Mouse (Mus musculus) limb, embryonic 14.5 days (tissue): ENCODE measurements around the gene Pla2g2f. TPM values are rescaled to one million over a fixed set of nuclear protein-coding genes. Genes with fewer than 3 reads are reported as not detected.

Experiments
- ATAC-seq: fragments of 200-750 bp; cut with Nextera tagmentation; 2 replicates; pipeline ENCODE4 v1.8.0; 2017; ENCODE audit warnings: low read depth, moderate number of reproducible peaks, moderate TSS enrichment; ENCODE audit not compliant: low FRiP score
- DNase-seq: peaks from one replicate; pipeline ENCODE4 v3.0.0-alpha.2; 2015; ENCODE audit warnings: low spot score
- H3K27ac ChIP-seq: fragments of 300-500 bp; sonication (generic); replicated peaks from 2 replicates; pipeline ENCODE4 v1.5.1; 2014; ENCODE audit warnings: low read depth, mild to moderate bottlenecking, low read length, moderate library complexity, mixed read lengths
- H3K27me3 ChIP-seq: fragments of 300-500 bp; sonication (generic); 2 replicates; pipeline ENCODE4 v1.6.1; 2014; ENCODE audit warnings: low read length, mixed read lengths; ENCODE audit not compliant: control insufficient read depth, insufficient read depth
- H3K36me3 ChIP-seq: fragments of 300-500 bp; sonication (generic); 2 replicates; pipeline ENCODE4 v1.6.1; 2014; ENCODE audit warnings: mild to moderate bottlenecking, low read length, moderate library complexity, mixed read lengths; ENCODE audit not compliant: control insufficient read depth, insufficient read depth
- H3K4me1 ChIP-seq: fragments of 300-500 bp; sonication (generic); 2 replicates; pipeline ENCODE4 v1.6.1; 2014; ENCODE audit warnings: antibody characterized with exemption, low read length, mixed read lengths; ENCODE audit not compliant: control insufficient read depth, insufficient read depth
- H3K4me2 ChIP-seq: fragments of 300-500 bp; sonication (generic); replicated peaks from 2 replicates; pipeline ENCODE4 v1.6.1; 2014; ENCODE audit warnings: low read depth, mild to moderate bottlenecking, low read length, moderate library complexity; ENCODE audit not compliant: severe bottlenecking
- H3K4me3 ChIP-seq: fragments of 300-500 bp; sonication (generic); replicated peaks from 2 replicates; pipeline ENCODE4 v1.5.1; 2014; ENCODE audit warnings: low read length
- H3K9ac ChIP-seq: fragments of 300-500 bp; sonication (generic); 2 replicates; pipeline ENCODE4 v1.6.1; 2014; ENCODE audit warnings: mild to moderate bottlenecking, low read depth, low read length, moderate library complexity; ENCODE audit not compliant: severe bottlenecking
- H3K9me3 ChIP-seq: fragments of 300-500 bp; sonication (generic); 2 replicates; pipeline ENCODE4 v1.6.1; 2016; ENCODE audit warnings: low read length; ENCODE audit not compliant: control insufficient read depth
- POLR2A ChIP-seq: fragments of 200-500 bp; IDR thresholded peaks from 2 replicates; pipeline ENCODE4 v1.8.0; 2012; ENCODE audit warnings: inconsistent platforms, mild to moderate bottlenecking, moderate library complexity, borderline replicate concordance; ENCODE audit not compliant: insufficient read depth, insufficient read length; ENCODE audit errors: extremely low read depth
- WGBS: fragments of 180-500 bp; shearing (Covaris S2); extraction: QIAGEN DNeasy Blood & Tissue Kit; methylation state at CpG from one replicate; pipeline ENCODE4 v1.1.7; 2014; 5-methylcytosine and 5-hydroxymethylcytosine counted together
- polyA plus RNA-seq, 2 experiments: library from polyadenylated mRNA; depleted of rRNA in 1 of 2; stranded (reverse) in 1 of 2; unstranded in 1 of 2; fragments of >200 nt; fragmentation: Nextera tagmentation in 1 of 2; extraction: Ambion mirVana in 1 of 2; gene quantifications; 2 replicates each; pipeline versions ENCODE4 v1.2.1 to v1.2.3; 2012 to 2014

Pla2g2f gene
- polyA plus RNA-seq, 2 experiments: 11.9 to 15.7 TPM

DNA sequence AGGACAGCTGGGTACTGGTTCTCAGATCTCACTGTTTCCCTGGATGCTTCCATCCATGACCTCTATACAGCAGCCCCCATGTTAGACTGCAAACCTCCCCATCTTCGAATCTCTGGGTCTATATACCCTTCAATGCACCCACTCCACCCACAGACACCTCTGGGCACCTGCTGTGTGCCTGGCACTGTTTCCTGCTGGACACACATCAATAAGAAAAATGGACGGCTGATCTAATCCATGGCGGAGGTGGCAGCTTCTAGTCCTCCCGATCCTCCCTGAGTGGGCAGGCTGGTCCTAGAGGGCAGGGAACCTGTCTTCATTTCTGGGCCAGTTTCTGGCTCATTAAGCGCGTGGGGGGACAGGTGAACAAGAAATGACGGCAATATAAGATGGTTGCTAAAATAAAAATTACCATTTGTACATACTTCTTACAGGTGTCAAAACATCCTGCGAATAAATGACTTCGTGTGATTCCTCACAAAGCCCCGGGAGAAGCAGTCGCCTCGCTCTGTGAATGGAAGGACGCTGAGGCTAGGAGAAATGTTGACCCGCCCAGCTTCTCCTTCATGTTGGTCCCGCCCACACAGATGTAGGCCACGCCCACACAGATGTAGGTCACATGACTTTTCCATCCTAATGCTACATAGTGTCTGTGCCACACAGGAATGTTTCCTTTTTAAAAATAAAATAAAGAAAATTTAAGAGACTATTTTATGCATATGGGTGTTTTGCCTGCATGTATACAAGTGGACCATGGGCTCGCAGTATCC, 46.2 kb downstream of the Pla2g2f start:
- Histone ChIP-seq H3K4me2 (no peak overlapping the region), H3K27ac (no peak overlapping the region), H3K36me3 (no peaks in the 10 kb centered on the region), H3K27me3 (no peaks in the 10 kb centered on the region), H3K9me3 (no peaks in the 10 kb centered on the region), H3K9ac (no peak overlapping the region), H3K4me3 (no peak overlapping the region), H3K4me1 (no peaks in the 10 kb centered on the region)
- WGBS: 69% methylated on average over 17 of the region's 17 CpGs
- ATAC-seq (no peak), DNase-seq (no peak)
- TF ChIP-seq POLR2A: no peak

DNA sequence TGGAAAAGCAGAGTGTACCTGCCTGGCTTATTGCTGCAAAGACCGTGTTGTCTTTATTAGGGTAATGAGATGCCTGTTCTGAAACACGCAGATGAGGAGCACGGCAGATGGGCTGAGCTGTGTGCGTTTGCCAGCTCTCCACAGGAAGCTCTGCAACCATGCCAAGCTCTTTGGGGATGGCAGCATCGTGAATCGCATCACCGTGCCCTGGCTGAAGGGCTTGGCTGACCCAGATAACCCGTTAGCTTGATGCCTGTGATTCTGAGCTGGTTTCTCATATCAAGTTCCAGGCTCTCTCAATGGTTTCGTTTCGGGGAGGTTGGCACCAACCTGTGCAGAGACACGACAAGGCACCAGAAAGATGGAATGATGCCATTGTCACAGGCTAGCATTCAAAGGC, 46.8 kb downstream of the Pla2g2f start:
- 84% methylated on average over 11 of the region's 11 CpGs for WGBS
- no peak for ATAC-seq
- no peaks in the 10 kb centered on the region for H3K36me3 ChIP-seq

DNA sequence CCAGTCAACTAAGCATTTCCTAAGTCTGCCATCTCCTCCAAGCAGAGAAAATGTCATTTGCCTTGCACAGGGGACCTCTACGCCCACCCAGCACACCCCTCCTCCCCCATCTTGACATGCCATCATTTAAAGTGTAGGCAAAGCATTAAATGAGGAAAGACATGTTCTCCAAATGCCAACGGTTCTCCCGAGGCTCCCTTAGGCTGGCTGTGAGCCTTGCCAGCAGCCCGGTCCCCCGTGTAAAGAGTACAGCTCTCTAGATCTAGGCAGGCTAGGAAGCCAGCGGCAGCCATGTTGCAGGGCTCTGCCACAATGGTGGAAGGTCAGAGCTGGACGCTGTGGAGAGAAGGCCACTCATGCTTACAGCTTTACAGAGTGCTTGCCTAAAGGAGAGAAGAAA, 47.5 kb downstream of the Pla2g2f start:
- 75% methylated on average over 7 of the region's 7 CpGs for WGBS
- Histone ChIP-seq H3K9me3 (no peaks in the 10 kb centered on the region), H3K27ac (no peak overlapping the region), H3K4me3 (no peak overlapping the region), H3K36me3 (no peaks in the 10 kb centered on the region), H3K4me1 (no peaks in the 10 kb centered on the region), H3K9ac (no peak overlapping the region), H3K4me2 (no peak overlapping the region), H3K27me3 (no peaks in the 10 kb centered on the region)
- no peak for TF ChIP-seq POLR2A
- ATAC-seq (no peak), DNase-seq (no peak)

More for the DNA sequence above, 46.8 kb downstream of the Pla2g2f start:
- no peak overlapping the region for H3K4me2 ChIP-seq
- no peak overlapping the region for H3K4me3 ChIP-seq
- DNase-seq: no peak
- no peak overlapping the region for H3K9ac ChIP-seq
- no peaks in the 10 kb centered on the region for H3K9me3 ChIP-seq
- H3K27me3 ChIP-seq: no peaks in the 10 kb centered on the region
- TF ChIP-seq POLR2A: no peak
- H3K27ac ChIP-seq: no peak overlapping the region
- H3K4me1 ChIP-seq: no peaks in the 10 kb centered on the region

DNA sequence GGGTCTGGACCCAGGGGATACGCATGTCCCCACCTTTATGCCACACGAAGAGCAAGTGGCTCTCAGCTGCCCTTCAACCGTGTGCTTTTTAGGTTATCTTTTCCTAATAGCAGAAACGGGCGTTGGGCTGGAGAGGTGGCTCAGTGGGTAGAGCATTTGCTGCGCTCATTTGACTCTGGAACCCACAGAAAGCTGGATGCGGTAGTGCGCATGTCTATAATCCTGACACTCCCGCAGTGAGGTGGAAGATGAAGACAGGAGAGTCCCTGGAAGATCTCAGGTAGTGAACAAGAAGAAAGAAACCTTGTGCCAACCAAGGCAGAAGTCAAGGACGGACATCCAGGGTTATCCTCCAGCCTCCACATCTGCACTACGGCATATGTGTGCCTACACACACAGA, 48.2 kb downstream of the Pla2g2f start:
- DNase-seq: no peak
- TF ChIP-seq POLR2A: no peak
- Histone ChIP-seq H3K27ac (no peak overlapping the region), H3K4me2 (no peak overlapping the region), H3K9ac (no peak overlapping the region), H3K4me1 (no peaks in the 10 kb centered on the region), H3K4me3 (no peak overlapping the region), H3K36me3 (no peaks in the 10 kb centered on the region), H3K9me3 (no peaks in the 10 kb centered on the region), H3K27me3 (no peaks in the 10 kb centered on the region)
- no peak for ATAC-seq
- WGBS: 86% methylated on average over 11 of the region's 11 CpGs

DNA sequence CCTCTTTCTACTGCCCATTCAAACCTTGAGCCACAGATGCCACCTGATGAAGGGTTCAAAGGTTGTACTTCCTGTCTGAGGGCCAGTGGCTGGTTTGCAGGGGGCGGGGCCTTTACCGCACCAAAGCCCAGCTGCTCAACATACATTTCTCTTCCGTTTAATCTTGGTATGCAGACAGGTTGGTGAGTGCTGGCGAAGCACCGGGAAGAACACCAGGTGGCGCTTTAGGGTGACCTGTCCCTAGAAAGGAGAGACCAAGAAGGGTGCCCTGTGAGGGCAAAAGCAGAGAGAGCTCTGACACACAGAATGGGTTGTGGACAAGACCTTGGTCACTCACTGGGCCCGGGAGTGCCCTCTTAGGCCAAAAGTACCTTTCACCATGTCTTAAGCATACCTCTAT, 48.8 kb downstream of the Pla2g2f start:
- peak; percentile 49 for DNase-seq
- H3K4me3 ChIP-seq: no peak overlapping the region
- H3K9me3 ChIP-seq: no peaks in the 10 kb centered on the region
- 12% methylated on average over 7 of the region's 7 CpGs for WGBS
- no peak overlapping the region for H3K27ac ChIP-seq
- no peak for TF ChIP-seq POLR2A
- no peak overlapping the region for H3K4me2 ChIP-seq
- H3K4me1 ChIP-seq: no peaks in the 10 kb centered on the region
- no peak overlapping the region for H3K9ac ChIP-seq
- no peak for ATAC-seq
- H3K27me3 ChIP-seq: no peaks in the 10 kb centered on the region
- H3K36me3 ChIP-seq: no peaks in the 10 kb centered on the region
